Mouse (Mus musculus) limb, embryonic 11.5 days (tissue): ENCODE measurements around the gene Phc3. TPM values are rescaled to one million over a fixed set of nuclear protein-coding genes. Genes with fewer than 3 reads are reported as not detected.

Experiments
- ATAC-seq: fragments of 200-750 bp; cut with Nextera tagmentation; 2 replicates; pipeline ENCODE4 v1.8.0; 2017; ENCODE audit warnings: low read depth; ENCODE audit not compliant: insufficient number of reproducible peaks, low FRiP score, low TSS enrichment
- DNase-seq: peaks from one replicate; pipeline ENCODE4 v3.0.0-alpha.2; 2015; ENCODE audit warnings: low spot score
- H3K27ac ChIP-seq: fragments of 300-500 bp; sonication (generic); replicated peaks from 2 replicates; pipeline ENCODE4 v1.5.1; 2014; ENCODE audit warnings: low read depth, mild to moderate bottlenecking, low read length
- H3K27me3 ChIP-seq: fragments of 300-500 bp; sonication (generic); 2 replicates; pipeline ENCODE4 v1.6.1; 2014; ENCODE audit warnings: mild to moderate bottlenecking, low read length, mixed read lengths; ENCODE audit not compliant: control insufficient read depth, insufficient read depth
- H3K36me3 ChIP-seq: fragments of 300-500 bp; sonication (generic); 2 replicates; pipeline ENCODE4 v1.6.1; 2014; ENCODE audit warnings: mild to moderate bottlenecking, low read length, moderate library complexity, mixed read lengths; ENCODE audit not compliant: control insufficient read depth, insufficient read depth
- H3K4me1 ChIP-seq: fragments of 300-500 bp; sonication (generic); 2 replicates; pipeline ENCODE4 v1.6.1; 2014; ENCODE audit warnings: low read length, mixed read lengths; ENCODE audit not compliant: control insufficient read depth, insufficient read depth
- H3K4me2 ChIP-seq: fragments of 300-500 bp; sonication (generic); 2 replicates; pipeline ENCODE4 v1.6.1; 2014; ENCODE audit warnings: low read depth, mild to moderate bottlenecking, moderate library complexity; ENCODE audit not compliant: severe bottlenecking
- H3K4me3 ChIP-seq: fragments of 300-500 bp; sonication (generic); 2 replicates; pipeline ENCODE4 v1.5.1; 2014; ENCODE audit warnings: low read depth, low read length
- H3K9ac ChIP-seq: fragments of 300-500 bp; sonication (generic); 2 replicates; pipeline ENCODE4 v1.6.1; 2014; ENCODE audit warnings: mild to moderate bottlenecking, low read length
- H3K9me3 ChIP-seq: fragments of 300-500 bp; sonication (generic); 2 replicates; pipeline ENCODE4 v1.6.1; 2016; ENCODE audit warnings: low read length; ENCODE audit not compliant: control insufficient read depth
- WGBS: fragments of 180-500 bp; shearing (Covaris S2); extraction: QIAGEN DNeasy Blood & Tissue Kit; methylation state at CpG from one replicate; pipeline ENCODE4 v1.1.7; 2014; 5-methylcytosine and 5-hydroxymethylcytosine counted together
- polyA plus RNA-seq: library from polyadenylated mRNA; unstranded; fragments of >200 nt; fragmentation: Nextera tagmentation; extraction: Ambion mirVana; gene quantifications from 2 replicates; pipeline ENCODE4 v1.2.1, GENCODE M21; 2014

The Phc3 gene
- polyA plus RNA-seq, 1 experiment from 2014 or later: 4.6 TPM

GRCm38 (mm10) chr3:30853596-30853995 lies 115.6 kb downstream of the Phc3 start:
- no peaks in the 10 kb centered on the region for H3K9me3 ChIP-seq
- no peaks in the 10 kb centered on the region for H3K36me3 ChIP-seq
- no peak overlapping the region for H3K27ac ChIP-seq
- H3K9ac ChIP-seq: no peak overlapping the region
- ATAC-seq: no peak
- H3K4me3 ChIP-seq: no peak overlapping the region
- no peak overlapping the region for H3K4me2 ChIP-seq
- H3K4me1 ChIP-seq: no peaks in the 10 kb centered on the region
- H3K27me3 ChIP-seq: peaks cover 18% of the 10 kb centered on the region
- 87% methylated on average over 5 of the region's 5 CpGs for WGBS
- DNase-seq: no peak

DNA sequence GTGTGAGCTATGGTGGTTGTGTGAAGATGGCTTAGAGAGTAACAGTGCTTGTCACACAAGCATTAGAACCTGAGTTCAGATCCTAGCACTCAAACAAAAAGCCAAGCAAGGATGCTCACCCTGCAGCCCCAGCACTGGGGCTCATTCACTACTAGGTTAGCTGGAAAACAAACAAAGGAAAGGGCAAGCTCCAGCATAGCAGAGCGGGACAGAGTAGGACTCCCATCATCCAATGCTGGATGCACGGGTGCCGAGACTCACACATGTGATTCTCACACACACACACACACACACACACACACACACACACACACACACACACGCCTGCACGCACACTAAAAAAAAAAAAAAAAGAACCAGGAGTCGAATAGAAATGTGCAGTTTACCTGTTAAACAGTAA lies 117.8 kb downstream of the Phc3 start:
- ATAC-seq: no peak
- Histone ChIP-seq H3K27me3 (peaks cover 17% of the 10 kb centered on the region), H3K9me3 (no peaks in the 10 kb centered on the region), H3K36me3 (no peaks in the 10 kb centered on the region), H3K4me2 (no peak overlapping the region), H3K27ac (no peak overlapping the region), H3K4me3 (no peak overlapping the region), H3K9ac (no peak overlapping the region), H3K4me1 (no peaks in the 10 kb centered on the region)
- WGBS: 81% methylated on average over 6 of the region's 6 CpGs
- DNase-seq: no peak

Other genes starting within 250 kb of the Phc3 start
- not detected in 2 replicates for gene Samd7, start 223.1 kb downstream of the Phc3 start, polyA plus RNA-seq
- 65.0 and 72.1 TPM in 2 replicates for gene Sec62, start 176.5 kb downstream of the Phc3 start, polyA plus RNA-seq
- gene Gpr160, start 113.5 kb downstream of the Phc3 start, polyA plus RNA-seq: 0.95 and 0.99 TPM in 2 replicates
- 43.1 TPM in 2 replicates for gene Prkci, start 26.3 kb upstream of the Phc3 start, polyA plus RNA-seq
- 33.5 and 34.5 TPM in 2 replicates for gene Skil, start 125.6 kb upstream of the Phc3 start, polyA plus RNA-seq
- 4.5 and 4.9 TPM in 2 replicates for gene Cldn11, start 180.5 kb upstream of the Phc3 start, polyA plus RNA-seq